Mouse (Mus musculus): ENCODE measurements at regions not wholly inside any gene's neighbourhood (a gene's known extent, or its start where the extent isn't known, plus 50 kb on each side); places are given as distances from the start of the nearest gene placed in this dataset.

DNA sequence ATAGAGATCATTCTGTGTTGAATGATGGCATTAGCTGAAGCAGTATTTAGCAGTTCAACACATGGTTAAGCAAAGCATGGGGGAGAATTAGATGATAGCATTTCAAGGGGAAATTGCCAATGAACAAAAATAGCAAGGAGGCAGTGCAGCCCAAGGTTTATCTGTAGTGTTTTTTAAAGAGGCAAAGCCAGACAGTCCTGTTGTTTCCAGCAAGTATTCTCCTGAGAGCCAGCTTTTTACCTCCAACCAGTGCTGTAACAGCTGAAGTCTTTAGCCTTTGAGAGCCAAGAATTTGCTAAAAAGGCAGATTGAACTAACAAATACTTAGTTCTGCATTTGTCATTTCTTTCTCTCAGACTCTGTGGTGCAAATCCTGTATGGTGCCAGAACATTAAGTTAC lies 305.1 kb upstream of the Arx start:
- H3K4me1 ChIP-seq = no peaks in the 10 kb centered on the region
- no peak for TF ChIP-seq FLI1 (IDR thresholded peaks at IDR 0.05; ENCODE audit: low read length)
- no peak for TF ChIP-seq GATA1 (IDR thresholded peaks at IDR 0.05; ENCODE audit: borderline replicate concordance, low read length)
- H3K36me3 ChIP-seq (replicated peaks; ENCODE audit: low read length) = no peaks in the 10 kb centered on the region
- H3K4me3 ChIP-seq (replicated peaks) = no peak overlapping the region
- H3K27me3 ChIP-seq (replicated peaks) = peaks cover 3% of the 10 kb centered on the region
- H3K9me3 ChIP-seq = no peaks in the 10 kb centered on the region

DNA sequence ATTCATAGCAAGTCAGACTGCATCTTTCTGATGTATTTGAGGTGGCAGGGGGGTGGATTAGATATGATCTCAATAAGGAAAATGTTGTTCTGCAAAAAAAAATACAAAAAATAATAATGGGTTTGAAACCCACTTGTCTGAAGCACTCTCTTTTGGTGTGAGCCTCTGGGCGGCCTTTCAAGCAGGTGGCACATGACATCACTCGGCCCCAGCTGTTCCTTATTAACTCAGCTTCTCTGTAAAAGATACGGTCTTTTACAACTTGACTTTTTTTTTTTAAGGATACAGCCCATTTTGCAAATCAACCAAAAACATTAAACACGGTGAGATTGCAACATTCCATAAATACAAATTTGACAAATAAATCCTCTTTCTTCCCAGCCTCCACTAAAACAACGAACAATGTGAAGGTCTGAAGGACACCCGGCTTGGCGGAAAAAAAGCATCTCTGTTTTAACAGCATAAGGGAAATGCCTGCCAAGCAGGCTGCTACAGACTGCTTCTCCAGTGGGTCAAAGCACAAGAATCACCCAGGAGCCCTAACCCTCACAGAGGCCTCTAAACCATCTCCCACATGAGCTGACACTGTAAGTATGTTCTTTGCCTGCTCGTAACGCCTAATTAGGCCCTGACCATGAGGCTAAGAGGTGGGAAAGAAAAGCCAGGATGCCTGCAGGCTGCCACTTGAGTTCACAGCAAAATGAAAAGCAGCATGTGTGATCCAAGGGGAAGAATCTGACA lies 283.8 kb upstream of the Arx start:
- Histone ChIP-seq H3K27me3 (replicated peaks) (no peaks in the 10 kb centered on the region), H3K4me1 (no peaks in the 10 kb centered on the region), H3K9me3 (peaks cover 3% of the 10 kb centered on the region; the same call in 1 of the 2 replicates), H3K36me3 (replicated peaks; ENCODE audit: low read length) (no peaks in the 10 kb centered on the region), H3K4me3 (replicated peaks) (no peak overlapping the region)
- TF ChIP-seq GATA1 (IDR thresholded peaks at IDR 0.05; ENCODE audit: borderline replicate concordance, low read length) (no peak), FLI1 (IDR thresholded peaks at IDR 0.05; ENCODE audit: low read length) (no peak)

DNA sequence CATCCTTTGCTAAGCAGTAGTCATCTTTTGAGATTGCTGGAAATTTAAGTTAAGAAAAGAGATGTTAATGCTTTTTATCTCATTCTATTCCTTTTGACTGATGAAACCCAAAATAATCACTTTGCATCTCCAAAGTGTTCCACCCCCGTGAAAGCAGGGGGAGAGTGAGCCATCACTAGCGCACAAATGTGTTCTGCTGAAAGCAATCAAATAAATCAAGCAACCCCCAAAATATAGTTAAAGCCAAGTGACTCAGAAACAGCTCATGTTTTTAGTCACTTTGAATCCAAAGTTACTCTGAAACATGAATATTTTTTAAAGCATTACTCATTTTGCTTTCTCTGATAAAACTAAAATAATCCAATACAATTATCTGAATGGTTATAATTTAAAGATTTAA lies 279.6 kb upstream of the Arx start:
- Histone ChIP-seq H3K27me3 (replicated peaks) (peaks cover 2% of the 10 kb centered on the region), H3K36me3 (replicated peaks; ENCODE audit: low read length) (no peaks in the 10 kb centered on the region), H3K9me3 (peaks cover 3% of the 10 kb centered on the region; the same call in 1 of the 2 replicates), H3K4me1 (no peaks in the 10 kb centered on the region), H3K4me3 (replicated peaks) (no peak overlapping the region)
- TF ChIP-seq FLI1 (IDR thresholded peaks at IDR 0.05; ENCODE audit: low read length) (no peak), GATA1 (IDR thresholded peaks at IDR 0.05; ENCODE audit: borderline replicate concordance, low read length) (no peak)

DNA sequence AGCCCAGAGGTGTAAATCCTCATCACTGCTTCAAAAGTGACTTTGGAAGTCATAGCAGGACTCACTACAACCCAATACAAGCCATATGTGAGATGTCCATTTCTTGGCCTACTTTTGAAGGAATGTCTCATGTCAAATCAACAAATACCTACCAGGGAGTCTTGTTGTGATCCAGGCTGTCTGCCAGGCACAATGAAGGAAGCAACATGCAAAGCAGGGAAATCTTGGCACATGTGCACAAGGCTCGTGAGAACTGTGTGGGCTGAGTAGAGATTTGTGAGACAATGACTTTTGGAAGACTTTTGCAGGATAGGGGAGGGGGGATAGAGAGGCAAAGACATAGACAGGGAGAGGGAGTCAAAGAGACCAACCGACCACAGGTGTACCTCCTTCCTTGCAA lies 274.7 kb upstream of the Arx start:
- Histone ChIP-seq H3K27me3 (replicated peaks) (peaks cover 5% of the 10 kb centered on the region), H3K9me3 (no peaks in the 10 kb centered on the region), H3K4me1 (no peaks in the 10 kb centered on the region), H3K4me3 (replicated peaks) (no peak overlapping the region), H3K36me3 (replicated peaks; ENCODE audit: low read length) (no peaks in the 10 kb centered on the region)
- no peak for TF ChIP-seq FLI1 (IDR thresholded peaks at IDR 0.05; ENCODE audit: low read length)
- TF ChIP-seq GATA1 (IDR thresholded peaks at IDR 0.05; ENCODE audit: borderline replicate concordance, low read length) = no peak

DNA sequence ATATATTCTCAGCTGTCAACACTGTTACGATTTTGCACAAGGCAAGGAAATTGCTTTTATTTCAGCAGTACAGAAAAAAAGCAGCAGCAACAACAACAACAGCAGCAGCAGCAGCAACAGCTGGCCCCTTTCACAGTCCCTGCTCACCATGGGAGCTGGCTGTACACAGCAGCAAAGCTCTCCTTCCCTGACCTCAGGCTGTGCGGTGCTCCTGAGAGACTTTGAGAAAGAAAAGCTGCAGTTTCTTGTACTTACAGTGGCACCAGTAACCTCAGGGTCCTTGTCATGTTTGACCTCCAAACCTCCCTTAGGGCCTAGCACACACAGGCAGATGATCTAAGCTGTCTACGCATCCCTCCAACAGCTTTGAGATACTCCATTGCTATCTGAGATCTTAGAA lies 269.9 kb upstream of the Arx start:
- Histone ChIP-seq H3K4me1 (no peaks in the 10 kb centered on the region), H3K4me3 (replicated peaks) (no peak overlapping the region), H3K27me3 (replicated peaks) (peaks cover 5% of the 10 kb centered on the region), H3K36me3 (replicated peaks; ENCODE audit: low read length) (no peaks in the 10 kb centered on the region), H3K9me3 (0 out of 2 replicates have a peak, but pooled peaks cover 2% of the 10 kb centered on the region)
- TF ChIP-seq GATA1 (IDR thresholded peaks at IDR 0.05; ENCODE audit: borderline replicate concordance, low read length) (no peak), FLI1 (IDR thresholded peaks at IDR 0.05; ENCODE audit: low read length) (no peak)

DNA sequence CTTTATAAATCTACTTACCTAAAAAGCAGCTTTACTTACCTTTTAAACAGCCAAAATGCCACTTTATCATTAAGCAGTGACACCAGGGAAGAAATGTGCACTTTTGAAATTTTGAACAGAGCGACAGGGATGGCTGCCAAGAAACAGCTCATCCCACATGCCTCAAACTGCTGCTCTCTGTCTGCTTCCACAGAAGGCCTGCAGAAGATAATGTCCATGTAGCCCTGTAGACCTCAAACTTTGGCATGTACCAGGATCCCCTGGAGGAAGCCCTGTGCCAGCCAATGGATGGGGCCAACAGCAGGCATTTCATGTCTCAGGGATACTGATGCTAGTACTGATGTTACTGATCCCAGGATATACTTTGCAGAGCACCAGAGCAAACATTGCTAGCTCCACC lies 245.1 kb upstream of the Arx start:
- Histone ChIP-seq H3K9me3 (no peaks in the 10 kb centered on the region), H3K4me1 (no peaks in the 10 kb centered on the region), H3K36me3 (replicated peaks; ENCODE audit: low read length) (no peaks in the 10 kb centered on the region), H3K4me3 (replicated peaks) (no peak overlapping the region), H3K27me3 (replicated peaks) (peaks cover 13% of the 10 kb centered on the region)
- TF ChIP-seq GATA1 (IDR thresholded peaks at IDR 0.05; ENCODE audit: borderline replicate concordance, low read length) (no peak), FLI1 (IDR thresholded peaks at IDR 0.05; ENCODE audit: low read length) (no peak)

DNA sequence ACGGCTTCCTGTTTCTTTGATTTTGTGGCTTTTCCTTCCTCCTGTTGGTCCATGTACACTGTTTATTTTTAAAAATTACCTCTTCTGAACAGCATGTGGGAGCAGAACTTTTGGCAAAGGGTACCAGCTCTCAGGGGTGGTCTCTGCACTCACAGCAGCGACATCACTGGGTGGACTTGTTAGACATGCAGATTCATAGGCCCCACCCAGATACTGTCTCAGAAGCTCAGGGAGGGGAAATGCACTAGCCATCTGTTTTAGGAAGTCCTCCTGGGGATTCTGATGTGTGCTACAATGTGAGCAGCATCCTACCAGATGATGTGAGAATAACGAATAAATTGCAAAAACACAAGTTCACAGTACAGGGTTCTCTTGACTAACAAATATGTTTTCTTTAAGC lies 243.5 kb upstream of the Arx start:
- Histone ChIP-seq H3K36me3 (replicated peaks; ENCODE audit: low read length) (no peaks in the 10 kb centered on the region), H3K4me1 (no peaks in the 10 kb centered on the region), H3K9me3 (no peaks in the 10 kb centered on the region), H3K27me3 (replicated peaks) (peaks cover 11% of the 10 kb centered on the region), H3K4me3 (replicated peaks) (no peak overlapping the region)
- TF ChIP-seq FLI1 (IDR thresholded peaks at IDR 0.05; ENCODE audit: low read length) (no peak), GATA1 (IDR thresholded peaks at IDR 0.05; ENCODE audit: borderline replicate concordance, low read length) (no peak)

DNA sequence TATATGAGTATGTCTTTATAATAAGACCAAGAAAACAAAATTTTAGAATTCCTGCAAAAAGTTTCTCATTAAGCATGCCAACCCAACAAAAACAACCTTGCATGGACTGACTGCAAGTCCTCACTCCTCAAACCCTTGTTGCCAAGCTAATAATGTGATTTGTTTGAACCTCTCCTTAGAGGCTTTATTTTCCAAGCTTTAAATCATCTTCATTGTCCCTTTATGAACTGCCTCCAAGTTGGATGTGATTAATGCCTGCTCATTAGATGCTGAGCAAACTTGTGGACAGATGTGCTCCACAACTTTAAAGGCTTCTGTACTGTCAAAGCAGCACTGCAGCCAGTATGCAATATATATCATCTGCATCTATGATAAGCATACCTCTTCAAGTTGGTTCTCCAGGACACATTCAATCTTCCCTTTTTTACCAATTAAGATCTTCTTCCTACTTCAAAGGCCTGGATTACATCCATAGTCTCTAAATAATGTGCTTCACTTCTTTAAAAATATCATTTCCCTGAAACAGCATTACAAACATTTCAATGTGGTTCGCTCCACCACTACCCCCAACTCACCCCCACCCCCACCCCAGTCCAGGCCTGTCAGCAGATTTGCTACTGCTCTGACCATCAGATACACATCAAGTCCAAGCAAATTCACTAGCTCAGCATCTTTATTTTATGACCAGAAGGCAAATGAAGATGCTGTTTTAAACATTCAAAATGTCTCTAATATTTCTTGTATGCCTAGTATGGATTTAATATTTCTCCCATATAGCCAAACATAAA lies 237.1 kb upstream of the Arx start:
- Histone ChIP-seq H3K27me3 (replicated peaks) (peaks cover 6% of the 10 kb centered on the region), H3K4me3 (replicated peaks) (no peak overlapping the region), H3K4me1 (no peaks in the 10 kb centered on the region), H3K9me3 (no peaks in the 10 kb centered on the region), H3K36me3 (replicated peaks; ENCODE audit: low read length) (no peaks in the 10 kb centered on the region)
- TF ChIP-seq FLI1 (IDR thresholded peaks at IDR 0.05; ENCODE audit: low read length) (no peak), GATA1 (IDR thresholded peaks at IDR 0.05; ENCODE audit: borderline replicate concordance, low read length) (no peak)

DNA sequence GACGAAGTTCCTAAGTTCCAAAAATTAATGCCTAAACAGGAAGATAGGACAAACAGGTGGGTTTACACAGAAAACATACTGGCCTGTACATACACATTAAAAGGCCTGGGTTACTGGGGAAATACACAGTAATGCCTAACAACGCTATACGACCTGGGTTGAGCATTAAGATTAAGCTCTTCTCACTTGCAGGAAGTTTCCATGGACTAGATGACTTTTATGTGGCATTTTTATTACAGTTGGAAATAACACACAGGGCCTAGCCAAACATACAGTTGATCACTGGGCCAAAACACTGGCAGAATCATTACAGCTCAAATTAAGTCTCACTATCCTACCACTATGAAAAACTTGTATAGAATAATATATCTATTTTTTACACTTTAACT lies 236.5 kb upstream of the Arx start:
- Histone ChIP-seq H3K36me3 (replicated peaks; ENCODE audit: low read length) (no peaks in the 10 kb centered on the region), H3K27me3 (replicated peaks) (peaks cover 6% of the 10 kb centered on the region), H3K4me1 (no peaks in the 10 kb centered on the region), H3K9me3 (no peaks in the 10 kb centered on the region), H3K4me3 (replicated peaks) (no peak overlapping the region)
- TF ChIP-seq FLI1 (IDR thresholded peaks at IDR 0.05; ENCODE audit: low read length) (no peak), GATA1 (IDR thresholded peaks at IDR 0.05; ENCODE audit: borderline replicate concordance, low read length) (no peak)

DNA sequence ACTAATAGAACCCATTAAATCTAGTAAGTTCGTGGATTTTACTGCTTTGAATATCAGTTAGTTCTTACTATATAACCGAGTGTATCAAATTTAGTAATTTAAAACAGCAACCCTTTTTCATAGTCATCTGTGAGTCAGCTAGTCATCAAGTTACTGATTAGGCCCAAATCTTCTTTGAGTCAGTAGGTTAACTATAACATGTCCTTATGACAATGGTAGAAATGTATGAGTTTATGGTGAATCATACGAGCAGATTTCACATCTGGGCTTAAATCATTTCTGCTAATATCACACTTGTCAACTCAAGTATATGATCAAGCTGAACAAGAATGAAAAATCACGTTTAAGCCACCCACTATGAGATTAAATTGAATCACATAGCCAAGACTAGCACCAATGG lies 226.7 kb upstream of the Arx start:
- TF ChIP-seq FLI1 (IDR thresholded peaks at IDR 0.05; ENCODE audit: low read length) (no peak), GATA1 (IDR thresholded peaks at IDR 0.05; ENCODE audit: borderline replicate concordance, low read length) (no peak)
- no peaks in the 10 kb centered on the region for H3K4me1 ChIP-seq
- H3K36me3 ChIP-seq (replicated peaks; ENCODE audit: low read length) = no peaks in the 10 kb centered on the region
- H3K9me3 ChIP-seq = no peaks in the 10 kb centered on the region
- peaks cover 7% of the 10 kb centered on the region for H3K27me3 ChIP-seq (replicated peaks)
- no peak overlapping the region for H3K4me3 ChIP-seq (replicated peaks)

All from megakaryocyte, embryonic 14.5 days (primary cell).